ENCODE assay signal across 32 mouse cellular contexts in the genomic region with DNA sequence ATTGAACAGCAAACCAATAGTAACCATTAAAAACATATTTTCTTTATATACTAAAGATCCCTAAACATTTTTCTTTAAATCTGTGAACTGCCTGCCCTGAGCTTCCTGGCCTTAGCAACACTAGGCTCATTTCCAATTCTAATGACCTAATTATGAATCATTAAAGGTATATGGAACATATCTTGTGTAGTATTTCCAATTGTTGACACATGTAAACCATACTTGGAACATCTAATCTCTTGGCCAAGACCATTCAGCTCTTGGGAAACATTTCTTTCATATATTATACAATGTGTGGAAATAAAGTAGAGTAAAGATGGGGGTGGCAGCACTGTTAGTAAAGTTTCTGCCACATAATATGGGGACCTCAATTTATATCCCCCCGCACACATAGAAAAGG. TPM values are rescaled to one million over a fixed set of nuclear protein-coding genes. Genes with fewer than 3 reads are reported as not detected.
"Had no signal": no experiment of that assay in that cellular context is flagged by ENCODE, and none has a peak within 500 bp of the region (broad histone marks: within the 10 kb centered on the region; RNA-seq: fewer than 3 reads in every experiment).

No protein-coding gene starts in this region.

- H3K4me3 ChIP-seq: embryonic facial prominence, embryonic 10.5 days; embryonic facial prominence, embryonic 12.5 days; embryonic facial prominence, embryonic 13.5 days; embryonic facial prominence, embryonic 15.5 days; erythroblast, embryonic 14.5 days; forebrain, embryonic 10.5 days; forebrain, embryonic 12.5 days; forebrain, embryonic 13.5 days; forebrain, embryonic 15.5 days; gastrocnemius, adult 2 months; heart, adult 2 months had no signal

- ATAC-seq: forebrain, embryonic 13.5 days; forebrain, embryonic 15.5 days; forebrain, embryonic 16.5 days; forebrain, postnatal 0 days had no signal

- H3K9ac ChIP-seq: embryonic facial prominence, embryonic 12.5 days; embryonic facial prominence, embryonic 13.5 days; embryonic facial prominence, embryonic 15.5 days; forebrain, embryonic 12.5 days; forebrain, embryonic 13.5 days; forebrain, embryonic 15.5 days; forebrain, postnatal 0 days had no signal

- H3K27me3 ChIP-seq: embryonic facial prominence, embryonic 12.5 days; embryonic facial prominence, embryonic 13.5 days; embryonic facial prominence, embryonic 15.5 days; forebrain, embryonic 12.5 days; forebrain, embryonic 13.5 days; forebrain, embryonic 15.5 days had no signal

- H3K27ac ChIP-seq: embryonic facial prominence, embryonic 10.5 days; embryonic facial prominence, embryonic 12.5 days; embryonic facial prominence, embryonic 13.5 days; embryonic facial prominence, embryonic 15.5 days; forebrain, embryonic 10.5 days; forebrain, embryonic 12.5 days; forebrain, embryonic 13.5 days; forebrain, embryonic 15.5 days; gastrocnemius, adult 2 months; heart, adult 2 months had no signal

- DNase-seq: cerebellum, adult 18-20 months; cerebellum, adult 2 months; cerebellum, adult 9-10 months; cerebellum, adult 9-11 months; cerebellum, postnatal 10 days; cerebellum, postnatal 14 days; cerebellum, postnatal 25 days; cerebellum, postnatal 36 days; embryo, embryonic 11 days; forebrain, postnatal 0 days; gastrocnemius, adult 2 months; gastrocnemius, postnatal 10 days; gastrocnemius, postnatal 14 days; gastrocnemius, postnatal 25 days; gastrocnemius, postnatal 36 days; heart, adult 11 months; heart, adult 18-20 months; heart, adult 2 months had no signal

- H3K4me1 ChIP-seq: embryonic facial prominence, embryonic 10.5 days; embryonic facial prominence, embryonic 12.5 days; embryonic facial prominence, embryonic 13.5 days; embryonic facial prominence, embryonic 15.5 days; forebrain, embryonic 10.5 days; forebrain, embryonic 12.5 days; forebrain, embryonic 13.5 days; forebrain, embryonic 15.5 days had no signal

- H3K36me3 ChIP-seq: embryonic facial prominence, embryonic 10.5 days; embryonic facial prominence, embryonic 12.5 days; embryonic facial prominence, embryonic 13.5 days; embryonic facial prominence, embryonic 15.5 days; forebrain, embryonic 10.5 days; forebrain, embryonic 12.5 days; forebrain, embryonic 15.5 days had no signal

- H3K9me3 ChIP-seq: embryonic facial prominence, embryonic 10.5 days; embryonic facial prominence, embryonic 12.5 days; embryonic facial prominence, embryonic 13.5 days; embryonic facial prominence, embryonic 15.5 days; forebrain, embryonic 10.5 days; forebrain, embryonic 12.5 days; forebrain, embryonic 13.5 days; forebrain, embryonic 15.5 days had no signal

- H3K4me2 ChIP-seq: embryonic facial prominence, embryonic 12.5 days; embryonic facial prominence, embryonic 13.5 days; embryonic facial prominence, embryonic 15.5 days; forebrain, embryonic 12.5 days; forebrain, embryonic 13.5 days; forebrain, embryonic 15.5 days had no signal

RNA-seq across cellular contexts. Expression of a gene that starts 17.8 kb away (rescaled TPM):
- polyA plus RNA-seq: cerebellum, adult 2 months; cortical plate, adult 2 months; embryonic facial prominence, embryonic 10.5 days; embryonic facial prominence, embryonic 11.5 days; embryonic facial prominence, embryonic 12.5 days; embryonic facial prominence, embryonic 13.5 days; erythroblast, embryonic 14.5 days; forebrain, embryonic 10.5 days; forebrain, embryonic 11.5 days; forebrain, embryonic 12.5 days; forebrain, embryonic 13.5 days; forebrain, embryonic 15.5 days; forebrain, embryonic 16.5 days; forebrain, postnatal 0 days; frontal cortex, adult 2 months; heart, adult 2 months had no signal
